Mouse (Mus musculus) myocyte (in vitro differentiated cells): ENCODE results near the gene Ccnt1. TPM values are rescaled to one million over a fixed set of nuclear protein-coding genes. Genes with fewer than 3 reads are reported as not detected.

Source experiments
- H3K27me3 ChIP-seq: one replicate; pipeline ENCODE4 v1.6.1; 2011; ENCODE audit not compliant: control insufficient read depth, insufficient read depth, insufficient read length
- H3K36me3 ChIP-seq: one replicate; pipeline ENCODE4 v1.6.1; 2011; ENCODE audit not compliant: control insufficient read depth, insufficient read depth
- H3K4me2 ChIP-seq: one replicate; pipeline ENCODE4 v1.6.1; 2011; ENCODE audit warnings: low read depth, control low read depth
- H3K4me3 ChIP-seq: one replicate; pipeline ENCODE4 v1.5.1; 2011; ENCODE audit warnings: mild to moderate bottlenecking, control low read depth, moderate library complexity
- H3K79me2 ChIP-seq: one replicate; pipeline ENCODE4 v1.6.1; 2011; ENCODE audit not compliant: control insufficient read depth, insufficient read depth
- H3ac ChIP-seq: one replicate; pipeline ENCODE4 v1.6.1; 2011; ENCODE audit not compliant: control insufficient read depth, insufficient read length
- CEBPB ChIP-seq: IDR thresholded peaks from 2 replicates; pipeline ENCODE4 v1.6.1; 2011; ENCODE audit warnings: mild to moderate bottlenecking, moderate library complexity; ENCODE audit not compliant: poor library complexity, insufficient read depth, severe bottlenecking
- E2F4 ChIP-seq: IDR thresholded peaks from one replicate; pipeline ENCODE4 v1.6.1; 2011; ENCODE audit warnings: mild to moderate bottlenecking, control low read depth, moderate library complexity; ENCODE audit not compliant: insufficient read depth
- MAX ChIP-seq: IDR thresholded peaks from one replicate; pipeline ENCODE4 v1.6.1; 2011; ENCODE audit warnings: low read depth, mild to moderate bottlenecking, control low read depth
- MYOD1 ChIP-seq, 3 experiments: IDR thresholded peaks; one replicate each; pipeline ENCODE4 v1.6.1; 2011; ENCODE audit warnings: control low read depth in 2 of 3, low read depth in 2 of 3, mild to moderate bottlenecking in 2 of 3, moderate library complexity in 1 of 3; ENCODE audit not compliant: insufficient read length in 2 of 3, control insufficient read depth in 1 of 3
- MYOG ChIP-seq, 3 experiments: IDR thresholded peaks; one replicate each; pipeline ENCODE4 v1.6.1; 2011; ENCODE audit warnings: control low read depth in 2 of 3, low read depth in 2 of 3, mild to moderate bottlenecking in 2 of 3; ENCODE audit not compliant: insufficient read length in 2 of 3, control insufficient read depth in 1 of 3, insufficient read depth in 1 of 3
- POLR2A ChIP-seq: IDR thresholded peaks from one replicate; pipeline ENCODE4 v1.6.1; 2011; ENCODE audit warnings: low read depth, mild to moderate bottlenecking, control low read depth, moderate library complexity; ENCODE audit not compliant: insufficient read length
- POLR2AphosphoS2 ChIP-seq: IDR thresholded peaks from one replicate; pipeline ENCODE4 v1.6.1; 2011; ENCODE audit warnings: low read depth, control low read depth; ENCODE audit not compliant: insufficient read length
- REST ChIP-seq: IDR thresholded peaks from one replicate; pipeline ENCODE4 v1.6.1; 2011; ENCODE audit warnings: mild to moderate bottlenecking, control low read depth, moderate library complexity; ENCODE audit not compliant: insufficient read depth, insufficient read length
- SRF ChIP-seq: IDR thresholded peaks from one replicate; pipeline ENCODE4 v1.6.1; 2011; ENCODE audit warnings: low read depth; ENCODE audit not compliant: control insufficient read depth, insufficient read length
- TCF12 ChIP-seq: IDR thresholded peaks from one replicate; pipeline ENCODE4 v1.6.1; 2011; ENCODE audit warnings: mild to moderate bottlenecking, control low read depth; ENCODE audit not compliant: poor library complexity, insufficient read depth, severe bottlenecking
- TCF3 ChIP-seq: IDR thresholded peaks from one replicate; pipeline ENCODE4 v1.6.1; 2011; ENCODE audit warnings: low read depth, control low read depth; ENCODE audit not compliant: insufficient read length
- USF1 ChIP-seq: IDR thresholded peaks from one replicate; pipeline ENCODE4 v1.6.1; 2011; ENCODE audit warnings: low read depth, mild to moderate bottlenecking, control low read depth, moderate library complexity
- polyA plus RNA-seq: library from polyadenylated mRNA; unstranded; fragments of >200 nt; fragmentation: generic; extraction: Trizol; gene quantifications from one replicate; pipeline ENCODE4 v1.2.1, GENCODE M21; 2012; ENCODE audit warnings: missing spikeins

Ccnt1 gene
- 12.6 TPM for polyA plus RNA-seq

DNA sequence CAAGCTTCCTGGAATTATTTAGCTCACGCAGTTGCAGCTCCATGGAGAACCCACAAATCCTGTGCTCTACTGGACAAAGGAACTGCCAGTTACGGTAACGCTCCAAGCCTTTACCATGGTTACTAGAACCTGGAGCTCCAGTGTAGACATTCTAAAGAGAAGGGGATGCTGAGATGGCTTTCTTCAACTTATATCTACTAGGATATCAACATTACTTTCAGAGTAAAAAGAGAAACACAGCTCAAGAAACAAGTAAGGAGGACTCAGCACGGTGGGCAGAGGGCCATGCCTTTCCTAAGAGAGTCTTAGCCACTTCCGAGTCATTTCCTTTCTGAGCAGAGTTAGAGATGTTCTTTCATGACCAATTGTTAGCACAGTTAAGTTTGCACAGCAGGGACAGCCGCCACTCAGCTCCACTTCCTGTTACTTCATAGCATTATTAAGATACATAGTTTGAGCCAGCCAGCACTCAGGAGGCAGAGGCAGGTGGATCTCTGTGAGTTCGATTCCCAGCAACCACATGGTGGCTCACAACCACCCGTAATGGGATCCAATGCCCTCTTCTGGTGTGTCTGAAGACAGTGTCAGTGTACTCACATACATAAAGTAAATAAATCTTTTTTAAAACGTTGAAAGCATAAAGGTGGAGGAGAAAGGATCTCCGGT is at the start of gene Ccnt1, which contains the start of gene 4930415O20Rik:
Gene Ccnt1 (minus strand): TSS at position 51 of the 666 bp plus-strand sequence.
Gene 4930415O20Rik (plus strand): TSS at position 132 of the 666 bp plus-strand sequence.
- Histone ChIP-seq H3K36me3 (no peaks in the 10 kb centered on the region), H3K4me3 (no peak within 1 kb of the TSS), H3K27me3 (no peaks in the 10 kb centered on the region), H3K79me2 (peaks cover 30% of the 10 kb centered on the region), H3K4me2 (no peak within 1 kb of the TSS), H3ac (no peak within 1 kb of the TSS)
- TF ChIP-seq POLR2A (no peak), MYOD1 (IDR thresholded peaks at IDR 0.05; ENCODE audit: control insufficient read depth in 1 of 3, insufficient read length in 2 of 3, low read depth in 2 of 3) (no peak), E2F4 (no peak), USF1 (no peak), CEBPB (no peak), TCF3 (no peak), SRF (no peak), REST (no peak), TCF12 (no peak), MYOG (IDR thresholded peaks at IDR 0.05; ENCODE audit: control insufficient read depth in 1 of 3, insufficient read depth in 1 of 3, insufficient read length in 2 of 3, low read depth in 2 of 3) (no peak), POLR2AphosphoS2 (no peak), MAX (no peak)

DNA sequence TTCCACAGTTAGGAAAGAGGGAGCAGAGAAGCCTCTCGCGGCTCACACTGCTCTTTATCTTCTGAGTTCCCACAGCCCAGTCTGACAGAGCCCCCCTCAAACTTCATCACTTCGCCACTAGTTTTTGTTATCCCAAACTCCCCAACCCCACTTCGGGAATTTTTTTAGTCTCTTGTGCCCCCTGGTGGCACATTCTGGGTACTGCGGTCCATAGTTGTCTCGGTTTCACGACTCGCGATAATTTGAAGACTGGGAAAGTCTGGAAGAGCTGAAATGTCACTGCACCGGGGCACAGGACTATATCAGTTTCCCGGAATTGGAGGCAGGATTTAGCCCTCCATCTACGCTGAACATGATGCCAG is 46.4 kb upstream of the Ccnt1 start:
- Histone ChIP-seq H3K4me3 (peak overlapping the region; percentile 1), H3K36me3 (no peaks in the 10 kb centered on the region)

DNA sequence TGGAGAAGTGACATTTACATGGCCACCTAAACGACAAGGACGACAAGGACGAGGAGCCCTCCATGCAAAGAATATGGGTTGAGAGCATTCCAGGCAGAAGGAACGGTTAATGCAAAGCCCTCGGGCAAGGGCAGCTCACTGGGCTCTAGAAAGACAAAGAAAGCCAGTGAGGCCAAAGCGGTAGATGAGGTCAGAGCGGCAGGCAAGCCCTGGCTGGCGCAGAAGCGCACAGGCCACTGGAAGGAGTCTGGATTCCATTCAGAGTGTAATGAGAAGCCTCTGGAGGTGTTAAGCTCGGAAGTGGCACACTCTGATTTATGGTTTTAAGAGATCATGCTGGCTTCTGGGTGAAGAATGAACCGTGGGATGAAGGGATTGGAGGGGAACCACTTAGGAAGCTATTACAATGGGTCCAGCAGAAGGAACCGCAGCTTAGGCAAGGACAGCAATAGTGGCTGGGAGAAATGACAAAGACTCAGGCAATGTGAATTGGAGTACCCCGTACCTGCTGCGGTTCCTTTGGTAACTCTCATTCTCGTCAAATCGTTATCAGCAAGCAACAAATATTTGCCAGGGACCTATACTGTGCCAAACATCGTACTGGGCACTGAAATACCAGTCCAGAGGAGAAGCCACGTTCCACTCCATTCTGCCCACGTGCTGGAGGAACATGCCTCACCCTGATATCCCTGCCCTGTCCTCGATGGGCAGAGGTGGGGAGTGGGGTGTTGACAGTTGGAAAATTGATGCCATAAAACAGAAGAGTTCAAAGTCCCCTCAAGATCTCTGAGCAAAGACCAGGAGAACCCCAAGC is 45.8 kb upstream of the Ccnt1 start:
- H3K79me2 ChIP-seq = no peaks in the 10 kb centered on the region
- no peaks in the 10 kb centered on the region for H3K36me3 ChIP-seq
- H3ac ChIP-seq = no peak overlapping the region
- peak overlapping the region; percentile 70 for H3K4me2 ChIP-seq
- TF ChIP-seq SRF (no peak), TCF12 (no peak), REST (no peak)
- H3K27me3 ChIP-seq = no peaks in the 10 kb centered on the region
- H3K4me3 ChIP-seq = peak overlapping the region; percentile 1

More for the DNA sequence above, 46.4 kb upstream of the Ccnt1 start:
- TF ChIP-seq E2F4 = no peak
- no peak overlapping the region for H3ac ChIP-seq
- no peaks in the 10 kb centered on the region for H3K27me3 ChIP-seq
- peak overlapping the region; percentile 70 for H3K4me2 ChIP-seq
- no peaks in the 10 kb centered on the region for H3K79me2 ChIP-seq

DNA sequence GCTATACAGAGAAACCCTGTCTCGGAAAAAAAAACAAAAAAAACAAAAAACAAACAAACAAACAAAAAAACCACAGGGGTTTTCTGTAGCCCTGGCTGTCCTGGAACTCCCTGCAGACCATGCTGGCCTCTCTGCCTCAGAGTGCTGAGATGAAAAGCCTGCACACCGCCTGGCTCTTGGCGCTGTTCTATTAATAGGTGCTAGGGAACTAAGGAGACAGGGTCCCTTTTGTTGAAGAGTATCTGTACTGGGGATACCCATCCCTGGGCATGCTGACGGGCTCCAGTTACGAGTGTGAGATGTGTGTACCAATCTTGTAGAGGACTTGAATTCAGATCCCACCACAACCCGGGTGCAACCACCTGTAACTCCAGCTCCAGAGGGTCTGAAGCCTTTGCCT is 45.0 kb upstream of the Ccnt1 start:
- Histone ChIP-seq H3K79me2 (no peaks in the 10 kb centered on the region), H3K4me3 (no peak overlapping the region), H3K36me3 (no peaks in the 10 kb centered on the region), H3ac (no peak overlapping the region), H3K4me2 (no peak overlapping the region), H3K27me3 (no peaks in the 10 kb centered on the region)
- TF ChIP-seq TCF12 (no peak), REST (no peak), USF1 (no peak)

DNA sequence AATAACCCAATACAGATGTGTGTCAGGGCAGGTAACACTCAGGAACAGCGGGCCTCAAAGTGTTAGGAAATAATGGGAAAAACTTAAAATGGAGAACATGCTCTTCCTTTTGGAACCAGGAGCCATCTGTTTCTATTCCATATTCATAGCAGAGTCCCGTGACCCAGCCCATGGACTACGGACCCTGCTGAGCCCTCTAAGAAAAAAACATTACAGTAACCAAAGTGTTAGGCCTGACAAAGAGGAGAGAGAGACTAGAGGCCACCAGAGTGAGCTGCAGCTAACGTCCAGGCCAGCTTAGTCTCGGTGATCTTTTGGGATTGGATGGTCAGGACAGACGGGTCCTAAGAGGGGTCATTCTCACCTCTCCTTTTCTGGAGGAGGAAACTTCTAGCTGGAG is 44.2 kb upstream of the Ccnt1 start:
- TF ChIP-seq USF1 (no peak), E2F4 (no peak), SRF (no peak), TCF12 (no peak), POLR2AphosphoS2 (no peak), TCF3 (no peak), MAX (no peak), CEBPB (no peak), POLR2A (no peak), MYOD1 (IDR thresholded peaks at IDR 0.05; ENCODE audit: control insufficient read depth in 1 of 3, insufficient read length in 2 of 3, low read depth in 2 of 3) (no peak), REST (no peak), MYOG (IDR thresholded peaks at IDR 0.05; ENCODE audit: control insufficient read depth in 1 of 3, insufficient read depth in 1 of 3, insufficient read length in 2 of 3, low read depth in 2 of 3) (no peak)
- no peaks in the 10 kb centered on the region for H3K27me3 ChIP-seq
- no peaks in the 10 kb centered on the region for H3K79me2 ChIP-seq
- H3K4me2 ChIP-seq = no peak overlapping the region
- no peaks in the 10 kb centered on the region for H3K36me3 ChIP-seq
- no peak overlapping the region for H3K4me3 ChIP-seq
- H3ac ChIP-seq = no peak overlapping the region
